In genomic region chr11:107213745-107214144, GRCm38 (mm10) we compare ENCODE assay signal across 9 mouse cellular contexts. TPM values are rescaled to one million over a fixed set of nuclear protein-coding genes. Genes with fewer than 3 reads are reported as not detected.
DNase-seq lines count a peak whose midpoint lies in the region; ATAC-seq and TF ChIP-seq lines count a peak whose summit lies in the region.
"Had no signal": no experiment of that assay in that cellular context is flagged by ENCODE, and none has a peak within 500 bp of the region (broad histone marks: within the 10 kb centered on the region; RNA-seq: fewer than 3 reads in every experiment).

No protein-coding gene starts in this region.

- no peaks in the 10 kb centered on the region for H3K9me3 ChIP-seq in lung, embryonic 14.5 days (ENCODE audit: low read depth, low read length)
- H3K9me3 ChIP-seq: hindbrain, embryonic 12.5 days had no signal

- H3K36me3 ChIP-seq in lung, embryonic 14.5 days (ENCODE audit: insufficient read depth), result no peaks in the 10 kb centered on the region

- H3K27me3 ChIP-seq in lung, embryonic 14.5 days (ENCODE audit: insufficient read depth, low read length), result no peaks in the 10 kb centered on the region
- H3K27me3 ChIP-seq: hindbrain, embryonic 12.5 days had no signal

- peak; percentile 65 for TF ChIP-seq CTCF in lung, embryonic 14.5 days (IDR thresholded peaks at IDR 0.05; ENCODE audit: low read depth)

- no peak overlapping the region for H3K4me2 ChIP-seq in lung, embryonic 14.5 days
- H3K4me2 ChIP-seq: hindbrain, embryonic 12.5 days had no signal

- no peak for ATAC-seq in lung, embryonic 14.5 days (ENCODE audit: insufficient read depth)

- no peak overlapping the region for H3K9ac ChIP-seq in lung, embryonic 14.5 days
- H3K9ac ChIP-seq: hindbrain, embryonic 12.5 days had no signal

- DNase-seq in kidney, postnatal 14 days, result peak; percentile 36
- DNase-seq in kidney, adult 8-10 months, result no peak
- DNase-seq in ES-CJ7 (ENCODE audit: low read depth, low spot score), result peak; percentile 58
- DNase-seq in T-cell, adult 2 months (ENCODE audit: low spot score), result peak; percentile 5
- peak; percentile 86 for DNase-seq in lung, embryonic 14.5 days
- DNase-seq in right cerebral cortex, adult 18-20 months, result no peak
- DNase-seq in frontal cortex, postnatal 10 days (ENCODE audit: low spot score in 2 of 2), result no peak
- DNase-seq in gastrocnemius, postnatal 4 days (ENCODE audit: low spot score in 2 of 2), result no peak

- H3K27ac ChIP-seq in lung, embryonic 14.5 days (ENCODE audit: low read depth), result no peak overlapping the region
- H3K27ac ChIP-seq: hindbrain, embryonic 12.5 days had no signal

- no peak overlapping the region for H3K4me3 ChIP-seq in lung, embryonic 14.5 days (ENCODE audit: low read depth, low read length)
- H3K4me3 ChIP-seq: hindbrain, embryonic 12.5 days had no signal

- H3K4me1 ChIP-seq in lung, embryonic 14.5 days (ENCODE audit: insufficient read depth), result no peaks in the 10 kb centered on the region
- H3K4me1 ChIP-seq: hindbrain, embryonic 12.5 days had no signal

- 73% methylated on average over 5 of the region's 5 CpGs for WGBS in lung, embryonic 14.5 days

RNA-seq across cellular contexts. Expression of gene Nol11, which starts 24.6 kb away (rescaled TPM):
- 65.1 and 66.2 TPM in 2 replicates for polyA plus RNA-seq in lung, embryonic 14.5 days (2014; fragmentation: Nextera tagmentation; extraction: Ambion mirVana)
- 10 to 100 TPM; 19.2 to 21.4 TPM for total RNA-seq in gastrocnemius, postnatal 4 days (2021)

Comparison
In these comparisons a context has a peak if more than half of its experiments do, and no peak if none do; other contexts are left out.
1. DNase-seq: peak in kidney, postnatal 14 days (single experiment), ES-CJ7 (single experiment), T-cell, adult 2 months (single experiment) and lung, embryonic 14.5 days (single experiment); none in kidney, adult 8-10 months (0 of 2), right cerebral cortex, adult 18-20 months (single experiment), frontal cortex, postnatal 10 days (0 of 2) and gastrocnemius, postnatal 4 days (0 of 2).